Mouse (Mus musculus) small intestine, adult 2 months (tissue): ENCODE results near the gene Shroom3. TPM values are rescaled to one million over a fixed set of nuclear protein-coding genes. Genes with fewer than 3 reads are reported as not detected.

Source experiments
- H3K27ac ChIP-seq: fragments of 200-500 bp; 2 replicates; pipeline ENCODE4 v1.5.1; 2012; ENCODE audit warnings: low read depth, low read length, control low read depth, inconsistent platforms; ENCODE audit not compliant: insufficient read depth
- H3K27me3 ChIP-seq: fragments of 200-500 bp; 2 replicates; pipeline ENCODE4 v1.6.1; 2012; ENCODE audit warnings: mild to moderate bottlenecking, moderate library complexity, low read length, inconsistent platforms; ENCODE audit not compliant: control insufficient read depth, insufficient read depth
- H3K36me3 ChIP-seq: fragments of 200-500 bp; 2 replicates; pipeline ENCODE4 v1.6.1; 2012; ENCODE audit warnings: mild to moderate bottlenecking, low read length, control low read depth, inconsistent platforms; ENCODE audit not compliant: control insufficient read depth, insufficient read depth
- H3K4me1 ChIP-seq: fragments of 200-500 bp; 2 replicates; pipeline ENCODE4 v1.6.1; 2012; ENCODE audit warnings: low read length, inconsistent platforms, mixed read lengths; ENCODE audit not compliant: control insufficient read depth, insufficient read depth, insufficient read length
- H3K4me3 ChIP-seq: fragments of 200-500 bp; 2 replicates; pipeline ENCODE4 v1.5.1; 2012; ENCODE audit warnings: low read depth, mild to moderate bottlenecking, control low read depth, inconsistent platforms, low read length, moderate library complexity
- CTCF ChIP-seq: fragments of 200-500 bp; IDR thresholded peaks from 2 replicates; pipeline ENCODE4 v1.5.1; 2012; ENCODE audit warnings: low read depth, mild to moderate bottlenecking, control low read depth, inconsistent platforms, low read length, moderate library complexity, mixed read lengths; ENCODE audit not compliant: insufficient replicate concordance, insufficient read length; ENCODE audit errors: extremely low read depth
- POLR2A ChIP-seq: fragments of 200-500 bp; IDR thresholded peaks from 2 replicates; pipeline ENCODE4 v1.6.1; 2012; ENCODE audit warnings: low read depth, mild to moderate bottlenecking, control low read depth, inconsistent platforms, low read length, moderate library complexity
- WGBS: fragments of 180-500 bp; shearing (Covaris S2); methylation state at CpG from one replicate; pipeline ENCODE4 v1.1.7; 2018; 5-methylcytosine and 5-hydroxymethylcytosine counted together
- polyA plus RNA-seq: library from polyadenylated mRNA; depleted of rRNA; stranded (reverse); fragments of >200 nt; gene quantifications from 2 replicates; pipeline ENCODE4 v1.2.3, GENCODE M21; 2012

Shroom3 gene
- polyA plus RNA-seq, 1 experiment, result 111 TPM

- H3K27me3 ChIP-seq, result 0 out of 2 replicates have a peak, but pooled peaks cover 2% of the 10 kb centered on the region
- WGBS, result 37% methylated on average over 1 of the region's 1 CpGs
- H3K36me3 ChIP-seq, result peaks cover 3% of the 10 kb centered on the region; the same call in 1 of the 2 replicates
Observed at GRCm38 (mm10) chr5:92896725-92897280, 213.6 kb downstream of the Shroom3 start.

GRCm38 (mm10) chr5:92897766-92898745 lies 214.8 kb downstream of the Shroom3 start:
- TF ChIP-seq POLR2A, result peak; percentile 33; the same call in 1 of the 2 replicates
- TF ChIP-seq CTCF, result no peak
- Histone ChIP-seq H3K4me3 (peak overlapping the region; percentile 88), H3K27me3 (0 out of 2 replicates have a peak, but pooled peaks cover 2% of the 10 kb centered on the region), H3K36me3 (peaks cover 1% of the 10 kb centered on the region; the same call in 1 of the 2 replicates), H3K4me1 (peaks cover 12% of the 10 kb centered on the region), H3K27ac (peak overlapping the region; percentile 88)
- 1% methylated on average over 96 of the region's 96 CpGs for WGBS

More at GRCm38 (mm10) chr5:92896725-92897280, 213.6 kb downstream of the Shroom3 start:
- Histone ChIP-seq H3K27ac (peak overlapping the region; percentile 38; the same call in 1 of the 2 replicates), H3K4me1 (peaks cover 15% of the 10 kb centered on the region), H3K4me3 (no peak overlapping the region)
- TF ChIP-seq CTCF, result no peak
- TF ChIP-seq POLR2A, result no peak

GRCm38 (mm10) chr5:92900470-92900869 lies 217.2 kb downstream of the Shroom3 start:
- TF ChIP-seq POLR2A (no peak), CTCF (no peak)
- peak overlapping the region; percentile 56 for H3K4me3 ChIP-seq
- H3K4me1 ChIP-seq, result peaks cover 14% of the 10 kb centered on the region
- H3K27me3 ChIP-seq, result 0 out of 2 replicates have a peak, but pooled peaks cover 2% of the 10 kb centered on the region
- peak overlapping the region; percentile 98 for H3K27ac ChIP-seq
- peaks cover 8% of the 10 kb centered on the region for H3K36me3 ChIP-seq
- 28% methylated on average over 5 of the region's 5 CpGs for WGBS

GRCm38 (mm10) chr5:92901870-92902269 lies 218.6 kb downstream of the Shroom3 start:
- peak overlapping the region; percentile 99 for H3K27ac ChIP-seq

GRCm38 (mm10) chr5:92905146-92905545 lies 221.9 kb downstream of the Shroom3 start:
- WGBS, result 72% methylated on average over 9 of the region's 9 CpGs
- no peak overlapping the region for H3K27ac ChIP-seq

More at GRCm38 (mm10) chr5:92901870-92902269, 218.6 kb downstream of the Shroom3 start:
- Histone ChIP-seq H3K27me3 (0 out of 2 replicates have a peak, but pooled peaks cover 2% of the 10 kb centered on the region), H3K36me3 (peaks cover 8% of the 10 kb centered on the region), H3K4me1 (peaks cover 12% of the 10 kb centered on the region), H3K4me3 (peak overlapping the region; percentile 18; the same call in 1 of the 2 replicates)
- 23% methylated on average over 7 of the region's 7 CpGs for WGBS
- TF ChIP-seq CTCF (no peak), POLR2A (no peak)

DNA sequence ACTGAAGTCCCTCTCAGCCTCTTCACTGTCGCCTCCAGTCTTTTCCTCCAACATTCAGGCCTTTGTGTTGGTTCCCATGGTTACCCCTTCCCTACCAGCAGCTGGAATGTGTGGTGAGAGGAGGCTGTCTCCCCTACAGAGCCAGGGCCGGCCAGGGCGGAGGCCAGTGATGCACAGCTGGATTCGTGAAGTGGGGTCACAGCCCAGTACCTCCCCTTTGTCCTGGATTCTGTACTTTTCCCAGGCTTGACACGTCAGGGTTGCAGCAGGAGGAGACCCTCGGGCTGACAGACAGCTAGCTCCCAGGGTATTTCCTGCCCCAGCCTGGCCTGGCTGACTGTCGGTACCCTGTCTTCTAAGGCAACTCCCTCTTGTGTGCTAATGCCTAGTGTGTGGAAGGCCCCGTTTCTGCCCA lies 222.4 kb downstream of the Shroom3 start:
- Histone ChIP-seq H3K27me3 (no peaks in the 10 kb centered on the region), H3K4me3 (no peak overlapping the region), H3K27ac (peak overlapping the region; percentile 22; the same call in 1 of the 2 replicates), H3K36me3 (peaks cover 10% of the 10 kb centered on the region), H3K4me1 (peaks cover 28% of the 10 kb centered on the region)
- 58% methylated on average over 8 of the region's 8 CpGs for WGBS
- no peak for TF ChIP-seq POLR2A
- no peak for TF ChIP-seq CTCF

More at GRCm38 (mm10) chr5:92905146-92905545, 221.9 kb downstream of the Shroom3 start:
- Histone ChIP-seq H3K27me3 (no peaks in the 10 kb centered on the region), H3K4me3 (no peak overlapping the region), H3K4me1 (peaks cover 26% of the 10 kb centered on the region), H3K36me3 (peaks cover 9% of the 10 kb centered on the region)
- no peak for TF ChIP-seq POLR2A
- TF ChIP-seq CTCF, result no peak

DNA sequence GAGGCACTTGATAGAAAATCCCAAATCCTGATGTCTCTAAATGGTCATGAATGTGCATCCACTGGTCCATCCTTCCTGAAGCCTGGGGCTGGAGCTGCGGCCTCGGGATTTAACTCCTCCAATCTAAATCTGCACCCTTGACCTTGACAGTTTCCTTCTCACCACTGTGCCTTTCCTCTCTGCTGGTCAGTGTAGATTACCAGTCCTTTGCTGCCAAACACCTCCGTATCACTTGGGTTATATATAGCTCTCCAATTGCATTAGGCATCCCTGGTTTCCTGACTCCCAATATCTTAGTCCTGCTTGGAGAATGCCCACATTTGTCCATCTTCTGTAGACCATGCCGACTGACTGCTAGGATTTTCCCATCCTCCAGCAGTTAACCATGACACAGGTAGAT lies 225.0 kb downstream of the Shroom3 start:
- peaks cover 43% of the 10 kb centered on the region for H3K4me1 ChIP-seq
- TF ChIP-seq POLR2A, result no peak
- no peak for TF ChIP-seq CTCF
- peaks cover 16% of the 10 kb centered on the region for H3K36me3 ChIP-seq
- no peaks in the 10 kb centered on the region for H3K27me3 ChIP-seq
- no peak overlapping the region for H3K4me3 ChIP-seq
- peak overlapping the region; percentile 67; the same call in 1 of the 2 replicates for H3K27ac ChIP-seq
- WGBS, result 81% methylated on average over 4 of the region's 4 CpGs
